Mouse (Mus musculus) myocyte (in vitro differentiated cells): ENCODE measurements at regions not wholly inside any gene's neighbourhood (a gene's known extent, or its start where the extent isn't known, plus 50 kb on each side); places are given as distances from the start of the nearest gene placed in this dataset.

Experiments
- H3K27me3 ChIP-seq: one replicate; pipeline ENCODE4 v1.6.1; 2011; ENCODE audit not compliant: control insufficient read depth, insufficient read depth, insufficient read length
- H3K36me3 ChIP-seq: one replicate; pipeline ENCODE4 v1.6.1; 2011; ENCODE audit not compliant: control insufficient read depth, insufficient read depth
- H3K4me2 ChIP-seq: one replicate; pipeline ENCODE4 v1.6.1; 2011; ENCODE audit warnings: low read depth, control low read depth
- H3K4me3 ChIP-seq: one replicate; pipeline ENCODE4 v1.5.1; 2011; ENCODE audit warnings: mild to moderate bottlenecking, control low read depth, moderate library complexity
- H3K79me2 ChIP-seq: one replicate; pipeline ENCODE4 v1.6.1; 2011; ENCODE audit not compliant: control insufficient read depth, insufficient read depth
- H3ac ChIP-seq: one replicate; pipeline ENCODE4 v1.6.1; 2011; ENCODE audit not compliant: control insufficient read depth, insufficient read length
- CEBPB ChIP-seq: IDR thresholded peaks from 2 replicates; pipeline ENCODE4 v1.6.1; 2011; ENCODE audit warnings: mild to moderate bottlenecking, moderate library complexity; ENCODE audit not compliant: poor library complexity, insufficient read depth, severe bottlenecking
- E2F4 ChIP-seq: IDR thresholded peaks from one replicate; pipeline ENCODE4 v1.6.1; 2011; ENCODE audit warnings: mild to moderate bottlenecking, control low read depth, moderate library complexity; ENCODE audit not compliant: insufficient read depth
- MAX ChIP-seq: IDR thresholded peaks from one replicate; pipeline ENCODE4 v1.6.1; 2011; ENCODE audit warnings: low read depth, mild to moderate bottlenecking, control low read depth
- MYOD1 ChIP-seq, 3 experiments: IDR thresholded peaks; one replicate each; pipeline ENCODE4 v1.6.1; 2011; ENCODE audit warnings: control low read depth in 2 of 3, low read depth in 2 of 3, mild to moderate bottlenecking in 2 of 3, moderate library complexity in 1 of 3; ENCODE audit not compliant: insufficient read length in 2 of 3, control insufficient read depth in 1 of 3
- MYOG ChIP-seq, 3 experiments: IDR thresholded peaks; one replicate each; pipeline ENCODE4 v1.6.1; 2011; ENCODE audit warnings: control low read depth in 2 of 3, low read depth in 2 of 3, mild to moderate bottlenecking in 2 of 3; ENCODE audit not compliant: insufficient read length in 2 of 3, control insufficient read depth in 1 of 3, insufficient read depth in 1 of 3
- POLR2A ChIP-seq: IDR thresholded peaks from one replicate; pipeline ENCODE4 v1.6.1; 2011; ENCODE audit warnings: low read depth, mild to moderate bottlenecking, control low read depth, moderate library complexity; ENCODE audit not compliant: insufficient read length
- POLR2AphosphoS2 ChIP-seq: IDR thresholded peaks from one replicate; pipeline ENCODE4 v1.6.1; 2011; ENCODE audit warnings: low read depth, control low read depth; ENCODE audit not compliant: insufficient read length
- REST ChIP-seq: IDR thresholded peaks from one replicate; pipeline ENCODE4 v1.6.1; 2011; ENCODE audit warnings: mild to moderate bottlenecking, control low read depth, moderate library complexity; ENCODE audit not compliant: insufficient read depth, insufficient read length
- SRF ChIP-seq: IDR thresholded peaks from one replicate; pipeline ENCODE4 v1.6.1; 2011; ENCODE audit warnings: low read depth; ENCODE audit not compliant: control insufficient read depth, insufficient read length
- TCF12 ChIP-seq: IDR thresholded peaks from one replicate; pipeline ENCODE4 v1.6.1; 2011; ENCODE audit warnings: mild to moderate bottlenecking, control low read depth; ENCODE audit not compliant: poor library complexity, insufficient read depth, severe bottlenecking
- TCF3 ChIP-seq: IDR thresholded peaks from one replicate; pipeline ENCODE4 v1.6.1; 2011; ENCODE audit warnings: low read depth, control low read depth; ENCODE audit not compliant: insufficient read length
- USF1 ChIP-seq: IDR thresholded peaks from one replicate; pipeline ENCODE4 v1.6.1; 2011; ENCODE audit warnings: low read depth, mild to moderate bottlenecking, control low read depth, moderate library complexity

DNA sequence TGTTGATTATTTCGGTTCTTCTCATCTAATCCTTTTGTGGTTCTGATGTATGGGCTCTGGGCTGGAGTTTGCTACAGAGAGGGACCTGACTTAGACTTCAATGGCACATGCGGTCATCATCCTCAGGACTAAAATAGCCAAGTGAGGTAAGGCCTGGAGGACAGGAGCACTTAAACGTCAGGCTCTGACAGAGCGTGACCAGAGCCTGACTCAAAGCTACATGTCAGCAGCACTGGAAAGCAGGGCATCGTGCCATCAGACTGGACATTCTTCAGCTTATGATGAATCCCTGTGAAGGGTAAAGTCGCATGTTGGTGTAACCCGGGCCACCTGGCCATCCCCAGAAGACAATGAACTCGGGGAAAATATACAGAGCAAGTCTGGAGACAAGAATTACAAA is 95.8 kb upstream of the Ppp1r12a start:
- TF ChIP-seq POLR2AphosphoS2 = no peak
- TF ChIP-seq E2F4 = no peak
- no peak for TF ChIP-seq REST
- no peak for TF ChIP-seq CEBPB
- no peak for TF ChIP-seq POLR2A
- no peak for TF ChIP-seq MYOG (IDR thresholded peaks at IDR 0.05; ENCODE audit: control insufficient read depth in 1 of 3, insufficient read depth in 1 of 3, insufficient read length in 2 of 3, low read depth in 2 of 3)
- TF ChIP-seq MYOD1 (IDR thresholded peaks at IDR 0.05; ENCODE audit: control insufficient read depth in 1 of 3, insufficient read length in 2 of 3, low read depth in 2 of 3) = no peak
- TF ChIP-seq USF1 = no peak
- no peak for TF ChIP-seq TCF3
- TF ChIP-seq SRF = no peak
- no peak for TF ChIP-seq TCF12
- TF ChIP-seq MAX = no peak
- Histone ChIP-seq H3K36me3 (no peaks in the 10 kb centered on the region), H3K79me2 (no peaks in the 10 kb centered on the region), H3K4me2 (no peak overlapping the region), H3K4me3 (no peak overlapping the region), H3ac (no peak overlapping the region), H3K27me3 (no peaks in the 10 kb centered on the region)

DNA sequence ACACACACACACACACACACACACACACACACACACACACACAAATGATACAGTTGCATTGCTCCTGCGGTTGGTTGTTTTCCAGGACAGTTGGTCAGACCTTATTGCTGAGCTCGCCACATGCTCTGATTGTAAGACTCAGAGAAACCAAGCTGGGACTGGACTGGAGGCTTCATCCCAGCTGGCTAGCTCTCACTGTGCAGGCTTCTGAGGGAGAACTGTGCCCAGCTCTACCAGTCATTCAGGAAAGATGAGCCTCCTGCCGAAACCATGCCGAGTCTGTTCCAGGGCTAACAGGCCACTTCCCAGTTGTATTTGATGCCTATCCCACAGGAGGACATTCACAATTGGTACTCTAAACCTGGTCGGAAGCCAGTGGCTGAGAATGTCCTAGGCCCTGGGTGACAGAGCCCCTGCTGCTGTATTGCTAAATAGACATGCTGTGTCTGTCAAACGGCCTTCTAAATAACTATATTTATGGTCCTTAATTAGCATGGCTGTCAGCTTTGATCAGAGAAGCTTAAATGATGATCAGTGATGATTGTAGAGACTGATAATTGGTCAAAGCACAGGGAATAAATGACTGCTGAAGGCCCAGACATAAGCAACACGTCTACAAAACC is 100.1 kb upstream of the Ppp1r12a start:
- TF ChIP-seq REST (no peak), TCF3 (no peak), POLR2AphosphoS2 (no peak), USF1 (no peak), SRF (no peak), E2F4 (no peak), MYOG (IDR thresholded peaks at IDR 0.05; ENCODE audit: control insufficient read depth in 1 of 3, insufficient read depth in 1 of 3, insufficient read length in 2 of 3, low read depth in 2 of 3) (no peak), POLR2A (no peak), CEBPB (no peak), MAX (no peak), MYOD1 (IDR thresholded peaks at IDR 0.05; ENCODE audit: control insufficient read depth in 1 of 3, insufficient read length in 2 of 3, low read depth in 2 of 3) (no peak), TCF12 (no peak)

GRCm38 (mm10) chr10:108060554-108060953 is 101.4 kb upstream of the Ppp1r12a start:
- H3K4me3 ChIP-seq = no peak overlapping the region
- TF ChIP-seq POLR2A = no peak
- no peak for TF ChIP-seq TCF12
- no peak for TF ChIP-seq SRF
- no peak for TF ChIP-seq REST
- no peak for TF ChIP-seq CEBPB
- H3K36me3 ChIP-seq = no peaks in the 10 kb centered on the region
- no peaks in the 10 kb centered on the region for H3K79me2 ChIP-seq
- no peak overlapping the region for H3ac ChIP-seq
- H3K4me2 ChIP-seq = no peak overlapping the region
- H3K27me3 ChIP-seq = no peaks in the 10 kb centered on the region

More for the DNA sequence above, 100.1 kb upstream of the Ppp1r12a start:
- no peak overlapping the region for H3K4me2 ChIP-seq
- no peaks in the 10 kb centered on the region for H3K79me2 ChIP-seq
- H3K36me3 ChIP-seq = no peaks in the 10 kb centered on the region
- H3K4me3 ChIP-seq = no peak overlapping the region
- H3ac ChIP-seq = no peak overlapping the region
- H3K27me3 ChIP-seq = no peaks in the 10 kb centered on the region

DNA sequence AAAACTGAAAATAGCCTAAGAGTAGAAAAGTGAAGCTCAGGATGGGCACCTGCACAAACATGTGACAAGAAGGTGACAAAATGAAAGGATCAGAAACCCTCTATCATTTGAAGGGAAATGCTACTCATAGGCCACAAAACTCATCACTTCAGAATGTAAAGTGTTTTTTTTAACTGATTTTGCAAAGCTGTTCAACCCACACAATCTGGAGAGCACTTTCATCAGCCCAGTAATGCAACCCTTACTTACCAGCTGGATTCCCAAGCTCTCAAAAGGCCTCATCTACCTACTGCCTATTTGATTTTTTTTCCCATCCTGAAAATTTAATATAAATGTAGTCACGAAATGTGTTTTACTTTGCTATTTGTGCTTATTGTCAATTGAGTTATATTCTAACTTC is 110.4 kb upstream of the Ppp1r12a start:
- Histone ChIP-seq H3K36me3 (no peaks in the 10 kb centered on the region), H3K4me3 (no peak overlapping the region), H3K4me2 (no peak overlapping the region), H3K27me3 (no peaks in the 10 kb centered on the region), H3ac (no peak overlapping the region), H3K79me2 (no peaks in the 10 kb centered on the region)
- TF ChIP-seq USF1 (no peak), POLR2A (no peak), TCF3 (no peak), REST (no peak), MYOG (IDR thresholded peaks at IDR 0.05; ENCODE audit: control insufficient read depth in 1 of 3, insufficient read depth in 1 of 3, insufficient read length in 2 of 3, low read depth in 2 of 3) (no peak), E2F4 (no peak), POLR2AphosphoS2 (no peak), TCF12 (no peak)

GRCm38 (mm10) chr10:108048426-108048825 is 113.6 kb upstream of the Ppp1r12a start:
- Histone ChIP-seq H3K79me2 (no peaks in the 10 kb centered on the region), H3K4me2 (no peak overlapping the region), H3K4me3 (no peak overlapping the region), H3ac (no peak overlapping the region), H3K27me3 (no peaks in the 10 kb centered on the region), H3K36me3 (no peaks in the 10 kb centered on the region)
- TF ChIP-seq POLR2AphosphoS2 = no peak
- no peak for TF ChIP-seq TCF12
- TF ChIP-seq MYOG (IDR thresholded peaks at IDR 0.05; ENCODE audit: control insufficient read depth in 1 of 3, insufficient read depth in 1 of 3, insufficient read length in 2 of 3, low read depth in 2 of 3) = no peak
- TF ChIP-seq SRF = no peak
- TF ChIP-seq E2F4 = no peak
- TF ChIP-seq TCF3 = no peak
- no peak for TF ChIP-seq REST
- no peak for TF ChIP-seq MYOD1 (IDR thresholded peaks at IDR 0.05; ENCODE audit: control insufficient read depth in 1 of 3, insufficient read length in 2 of 3, low read depth in 2 of 3)
- TF ChIP-seq POLR2A = no peak
- no peak for TF ChIP-seq CEBPB
- no peak for TF ChIP-seq USF1
- TF ChIP-seq MAX = no peak
